Mouse (Mus musculus) cerebellum, adult 2 months (tissue): ENCODE measurements around the gene Tspan2. TPM values are rescaled to one million over a fixed set of nuclear protein-coding genes. Genes with fewer than 3 reads are reported as not detected.

Experiments used
- DNase-seq, 2 experiments: peaks; one replicate each; pipeline ENCODE4 v3.0.0; 2021
- H3K27ac ChIP-seq: fragments of 200-500 bp; 2 replicates; pipeline ENCODE4 v1.5.1; 2012; ENCODE audit warnings: low read length, control low read depth, inconsistent platforms; ENCODE audit not compliant: insufficient read depth
- H3K27me3 ChIP-seq: fragments of 200-500 bp; 2 replicates; pipeline ENCODE4 v1.6.1; 2012; ENCODE audit warnings: inconsistent platforms, mild to moderate bottlenecking, low read length, moderate library complexity; ENCODE audit not compliant: control insufficient read depth, insufficient read depth
- H3K4me1 ChIP-seq: fragments of 200-500 bp; 2 replicates; pipeline ENCODE4 v1.6.1; 2011; ENCODE audit warnings: low read length; ENCODE audit not compliant: control insufficient read depth, insufficient read depth
- H3K4me3 ChIP-seq: fragments of 200-500 bp; replicated peaks from 2 replicates; pipeline ENCODE3; 2011; ENCODE audit warnings: mild to moderate bottlenecking, low read depth, low read length, control low read depth; ENCODE audit not compliant: insufficient read depth
- CTCF ChIP-seq: fragments of 200-500 bp; IDR thresholded peaks from 2 replicates; pipeline ENCODE4 v1.5.1; 2011; ENCODE audit warnings: low read depth, mild to moderate bottlenecking, control low read depth, low read length, moderate library complexity, borderline replicate concordance; ENCODE audit not compliant: insufficient read depth
- POLR2A ChIP-seq: fragments of 200-500 bp; IDR thresholded peaks from 2 replicates; pipeline ENCODE4 v1.6.1; 2011; ENCODE audit warnings: low read length, control low read depth, borderline replicate concordance; ENCODE audit not compliant: insufficient read depth
- WGBS: fragments of 180-500 bp; shearing (Covaris S2); methylation state at CpG from one replicate; pipeline ENCODE4 v1.1.7; 2018; 5-methylcytosine and 5-hydroxymethylcytosine counted together
- polyA plus RNA-seq: library from polyadenylated mRNA; depleted of rRNA; stranded (reverse); fragments of >200 nt; gene quantifications from 2 replicates; pipeline ENCODE4 v1.2.3, GENCODE M21; 2012; rRNA removed

Tspan2 gene
- polyA plus RNA-seq, 1 experiment, result 110 TPM

GRCm38 (mm10) chr3:102782618-102783017 lies 48.3 kb downstream of the Tspan2 start, which contains the start of gene Tshb:
Gene Tshb, minus strand, starts transcription at chr3:102782718.
- no peaks in the 10 kb centered on the region for H3K27me3 ChIP-seq
- H3K4me3 ChIP-seq, result no peak within 1 kb of the TSS
- TF ChIP-seq POLR2A (no peak), CTCF (no peak)
- H3K27ac ChIP-seq, result no peak within 1 kb of the TSS
- WGBS, result 82% methylated on average over 2 of the region's 2 CpGs
- DNase-seq, result no peak
- no peaks in the 10 kb centered on the region for H3K4me1 ChIP-seq

- Histone ChIP-seq H3K4me1 (no peaks in the 10 kb centered on the region), H3K4me3 (no peak overlapping the region), H3K27me3 (no peaks in the 10 kb centered on the region), H3K27ac (no peak overlapping the region)
- no peak for DNase-seq
- 40% methylated on average over 4 of the region's 4 CpGs for whole genome bisulfite sequencing
- no peak for TF ChIP-seq POLR2A
- TF ChIP-seq CTCF, result no peak
Measured at GRCm38 (mm10) chr3:102787369-102787768, 53.0 kb downstream of the Tspan2 start.

- H3K27ac ChIP-seq, result no peak overlapping the region
- no peaks in the 10 kb centered on the region for H3K27me3 ChIP-seq
- peak; percentile 67 to 75 for DNase-seq
- WGBS, result 11% methylated on average over 3 of the region's 3 CpGs
- no peaks in the 10 kb centered on the region for H3K4me1 ChIP-seq
- TF ChIP-seq CTCF (peak; percentile 68), POLR2A (no peak)
- no peak overlapping the region for H3K4me3 ChIP-seq
Measured at GRCm38 (mm10) chr3:102803937-102804336, 69.6 kb downstream of the Tspan2 start.

- DNase-seq, result no peak
- WGBS, result 29% methylated on average over 1 of the region's 1 CpGs
- no peaks in the 10 kb centered on the region for H3K27me3 ChIP-seq
- H3K27ac ChIP-seq, result no peak overlapping the region
- H3K4me1 ChIP-seq, result no peaks in the 10 kb centered on the region
- no peak overlapping the region for H3K4me3 ChIP-seq
- no peak for TF ChIP-seq POLR2A
- TF ChIP-seq CTCF, result no peak
Measured at GRCm38 (mm10) chr3:102842386-102842785, 108.1 kb downstream of the Tspan2 start.

GRCm38 (mm10) chr3:102848661-102849060 lies 114.3 kb downstream of the Tspan2 start:
- H3K27ac ChIP-seq, result no peak overlapping the region
- DNase-seq, result no peak
- no peak overlapping the region for H3K4me3 ChIP-seq
- TF ChIP-seq POLR2A (no peak), CTCF (no peak)
- no peaks in the 10 kb centered on the region for H3K27me3 ChIP-seq
- no peaks in the 10 kb centered on the region for H3K4me1 ChIP-seq

Other genes with a start within 250 kb of the Tspan2 start
- gene Tshb, start 48.2 kb downstream of the Tspan2 start, polyA plus RNA-seq, result 1.1 and 2.4 TPM in 2 replicates
- gene Sycp1, start 201.6 kb downstream of the Tspan2 start, polyA plus RNA-seq, result 4.5 and 5.5 TPM in 2 replicates
- 0.05 TPM in 1 of 2 replicates, not detected in the other for gene Nr1h5, start 229.6 kb downstream of the Tspan2 start, polyA plus RNA-seq